Mouse (Mus musculus) ES-E14 (cell line): ENCODE data around the gene Smc1a. TPM values are rescaled to one million over a fixed set of nuclear protein-coding genes. Genes with fewer than 3 reads are reported as not detected.
A peak's percentile ranks its signal among the peaks of the same experiment; 100 is the strongest.

Experiments
- DNase-seq: peaks from one replicate; pipeline ENCODE4 v3.0.0-alpha.2; 2013; ENCODE audit warnings: low read depth, low spot score
- H3K27ac ChIP-seq: 2 replicates; pipeline ENCODE4 v1.5.1; 2012; ENCODE audit warnings: low read depth, mild to moderate bottlenecking, low read length, moderate library complexity, mixed read lengths; ENCODE audit not compliant: poor library complexity, insufficient read depth, severe bottlenecking
- H3K36me3 ChIP-seq: 2 replicates; pipeline ENCODE4 v1.6.1; 2012; ENCODE audit warnings: mild to moderate bottlenecking, low read length, moderate library complexity, mixed read lengths; ENCODE audit not compliant: control insufficient read depth, poor library complexity, insufficient read depth, severe bottlenecking
- H3K4me1 ChIP-seq, 2 experiments: fragments of 150-350 bp in 1 of 2; sonication (generic) in 1 of 2; 2 replicates each; pipeline ENCODE4 v1.6.1; 2012; ENCODE audit warnings: low read length in 2 of 2, mild to moderate bottlenecking in 1 of 2, mixed read lengths in 1 of 2; ENCODE audit not compliant: control insufficient read depth in 2 of 2, insufficient read depth in 2 of 2, poor library complexity in 1 of 2
- H3K4me3 ChIP-seq, 2 experiments: fragments of 150-350 bp in 1 of 2; sonication (generic) in 1 of 2; 2 replicates each; pipeline ENCODE4 v1.5.1; 2012; ENCODE audit warnings: low read length in 2 of 2, low read depth in 1 of 2, mild to moderate bottlenecking in 1 of 2, mixed read lengths in 1 of 2; ENCODE audit not compliant: insufficient read depth in 1 of 2, poor library complexity in 1 of 2, severe bottlenecking in 1 of 2
- H3K9ac ChIP-seq: 2 replicates; pipeline ENCODE4 v1.6.1; 2012; ENCODE audit warnings: low read depth, mild to moderate bottlenecking, low read length, mixed read lengths; ENCODE audit not compliant: poor library complexity, insufficient read depth, severe bottlenecking
- H3K9me3 ChIP-seq: fragments of 150-350 bp; sonication (generic); 2 replicates; pipeline ENCODE4 v1.6.1; 2012; ENCODE audit warnings: low read depth, mild to moderate bottlenecking, low read length; ENCODE audit not compliant: control insufficient read depth, insufficient read depth
- CHD2 ChIP-seq: IDR thresholded peaks from 2 replicates; pipeline ENCODE4 v1.6.1; 2014; ENCODE audit warnings: mild to moderate bottlenecking, low read depth, low read length, inconsistent platforms
- HCFC1 ChIP-seq: IDR thresholded peaks from 2 replicates; pipeline ENCODE4 v1.6.1; 2012; ENCODE audit warnings: low read length, inconsistent platforms, borderline replicate concordance; ENCODE audit not compliant: insufficient read depth
- MAFK ChIP-seq: IDR thresholded peaks from 2 replicates; pipeline ENCODE4 v1.6.1; 2014; ENCODE audit warnings: mild to moderate bottlenecking, low read depth, low read length, inconsistent platforms; ENCODE audit not compliant: insufficient read depth
- ZC3H11A ChIP-seq: IDR thresholded peaks from 2 replicates; pipeline ENCODE4 v1.6.1; 2012; ENCODE audit warnings: low read depth, mild to moderate bottlenecking, inconsistent platforms, low read length, borderline replicate concordance
- ZNF384 ChIP-seq: IDR thresholded peaks from 2 replicates; pipeline ENCODE4 v1.6.1; 2012; ENCODE audit warnings: low read depth, low read length, inconsistent platforms
- in situ Hi-C, 2 experiments: fragments of 600-800 bp; cut with MboI; formaldehyde crosslinking; loops; one replicate each; pipeline ENCODE4 v1.15.1; 2025; ENCODE audit warnings: low sequenced_read_pairs in 2 of 2, inconsistent platforms in 1 of 2; ENCODE audit not compliant: unreplicated experiment in 2 of 2
- total RNA-seq: library from RNA; depleted of rRNA; stranded (reverse); fragments of 300-350 nt; gene quantifications from 2 replicates; pipeline ENCODE4 v1.2.3, GENCODE M21; 2012

The Smc1a gene
- total RNA-seq, 1 experiment: 63.5 TPM

- H3K36me3 ChIP-seq: peaks cover 15% of the 10 kb centered on the region
- H3K9me3 ChIP-seq: no peaks in the 10 kb centered on the region
- in situ Hi-C loops: no loop called here
- TF ChIP-seq ZC3H11A: no peak
- no peak for TF ChIP-seq MAFK
- no peak for TF ChIP-seq CHD2
- no peak for TF ChIP-seq HCFC1
- no peak for TF ChIP-seq ZNF384
- peaks cover 0 to 2% of the 10 kb centered on the region in 2 experiments; a peak in 1 of 4 replicates for H3K4me1 ChIP-seq
- H3K27ac ChIP-seq: no peak overlapping the region
- no peak overlapping the region; a peak in 1 of 4 replicates for H3K4me3 ChIP-seq
- H3K9ac ChIP-seq: no peak overlapping the region
- no peak for DNase-seq
These were observed 13.4 kb upstream of the Smc1a start for GRCm38 (mm10) chrX:152002865-152003264.

DNA sequence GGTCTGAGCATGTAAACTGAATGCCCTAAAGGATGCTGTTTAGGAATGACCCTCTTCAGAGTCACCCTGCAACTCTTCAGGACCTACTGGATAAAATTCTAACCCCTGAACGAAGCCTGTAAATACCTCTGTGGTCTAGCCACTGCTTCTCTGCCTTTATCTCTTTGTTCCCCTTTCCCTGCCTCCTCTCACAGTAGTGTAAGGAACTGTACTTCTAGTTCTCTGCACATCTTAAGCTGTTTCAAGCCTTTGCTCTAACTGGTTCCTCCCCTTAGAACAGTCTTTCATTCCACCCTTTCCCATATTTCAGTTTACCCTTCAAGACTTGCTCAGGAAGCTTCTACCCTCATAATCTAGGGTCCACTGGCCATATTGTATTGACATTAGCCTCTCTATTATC, 8.4 kb upstream of the Smc1a start:
- in situ Hi-C loops: no loop called here

GRCm38 (mm10) chrX:152015752-152016150, 477 bp upstream of the Smc1a start:
- in situ Hi-C loops: no loop called here

More for the DNA sequence above, 8.4 kb upstream of the Smc1a start:
- DNase-seq: no peak
- Histone ChIP-seq H3K27ac (no peak overlapping the region), H3K36me3 (peaks cover 15% of the 10 kb centered on the region), H3K9ac (no peak overlapping the region), H3K4me3 (no peak overlapping the region), H3K9me3 (no peaks in the 10 kb centered on the region), H3K4me1 (no peaks in the 10 kb centered on the region)
- no peak for TF ChIP-seq ZC3H11A
- no peak for TF ChIP-seq MAFK
- no peak for TF ChIP-seq HCFC1
- no peak for TF ChIP-seq ZNF384
- no peak for TF ChIP-seq CHD2

GRCm38 (mm10) chrX:152017186-152017585, 958 bp downstream of the Smc1a start:
- 0 out of 2 replicates have a peak overlapping the region, but pooled peaks have one; percentile 33 for H3K27ac ChIP-seq
- H3K4me1 ChIP-seq: no peaks in the 10 kb centered on the region
- in situ Hi-C loops: no loop called here
- TF ChIP-seq ZC3H11A (no peak), CHD2 (no peak), HCFC1 (no peak), MAFK (no peak), ZNF384 (no peak)
- no peak for DNase-seq
- H3K36me3 ChIP-seq: no peaks in the 10 kb centered on the region; the same call in 1 of the 2 replicates
- peak overlapping the region; percentile 98 for H3K9ac ChIP-seq
- no peaks in the 10 kb centered on the region for H3K9me3 ChIP-seq
- peak overlapping the region; percentile 92 to 96 for H3K4me3 ChIP-seq

More at GRCm38 (mm10) chrX:152015752-152016150, 477 bp upstream of the Smc1a start:
- Histone ChIP-seq H3K4me3 (peak overlapping the region; percentile 92 to 93), H3K4me1 (no peaks in the 10 kb centered on the region), H3K36me3 (no peaks in the 10 kb centered on the region; the same call in 1 of the 2 replicates), H3K9me3 (no peaks in the 10 kb centered on the region), H3K27ac (peak overlapping the region; percentile 80; the same call in 1 of the 2 replicates), H3K9ac (peak overlapping the region; percentile 97)
- DNase-seq: no peak
- TF ChIP-seq MAFK (no peak), HCFC1 (no peak), CHD2 (no peak), ZNF384 (no peak), ZC3H11A (no peak)
